Mouse (Mus musculus): Measurements from ENCODE around the gene Lrrd1.
A peak's percentile ranks its signal among the peaks of the same experiment; 100 is the strongest.
"Not testable (repeated sequence)": the region's sequence is repeated elsewhere in the genome, so short reads cannot be mapped to it uniquely, and the experiment has no call there.

Lrrd1 gene

DNA sequence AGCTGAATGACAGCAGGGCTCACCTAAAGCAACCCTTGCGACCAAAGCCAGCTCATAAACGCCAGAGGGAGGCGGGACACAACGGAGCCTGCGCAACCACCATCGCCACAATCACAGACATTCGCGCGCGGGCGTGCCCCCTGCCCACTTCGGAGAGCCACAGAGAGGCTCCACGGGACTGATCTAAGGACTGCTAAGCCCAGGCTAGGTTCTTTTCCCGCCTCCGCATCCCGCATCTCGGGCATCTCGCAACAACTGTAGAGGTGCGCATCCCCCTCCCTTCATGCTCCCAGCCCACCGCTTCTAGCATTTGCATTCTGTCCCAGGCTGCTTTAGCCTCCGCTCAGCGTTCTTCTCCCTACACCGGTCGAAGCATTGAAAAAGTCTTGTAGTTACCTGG is at the start of gene Lrrd1:
TSS of gene Lrrd1 (plus strand) at position 148 of the 400 bp plus-strand sequence.
- DNase-seq (ENCODE audit: low read depth, low spot score), result no peak

DNA sequence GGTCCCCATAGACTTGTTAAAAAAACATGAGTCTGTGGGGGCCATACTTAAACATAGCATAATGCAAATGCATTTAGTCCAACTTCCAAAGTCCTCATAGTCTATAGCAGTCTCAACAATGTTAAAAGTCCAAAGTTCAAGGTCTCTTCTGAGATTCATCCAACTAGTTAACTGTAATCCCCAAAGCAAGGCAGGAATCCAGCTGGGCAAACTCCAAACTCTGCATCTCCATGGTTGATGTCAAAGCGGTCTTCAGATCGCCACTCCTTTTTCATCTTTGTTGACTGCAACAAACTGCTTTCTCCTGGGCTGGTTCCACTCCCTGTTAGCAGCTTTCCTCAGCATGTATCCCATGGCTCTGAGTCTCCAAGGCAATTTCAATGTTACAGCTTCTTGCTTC is 47.9 kb upstream of the Lrrd1 start:
- not testable (repeated sequence) for DNase-seq (ENCODE audit: low read depth, low spot score)

DNA sequence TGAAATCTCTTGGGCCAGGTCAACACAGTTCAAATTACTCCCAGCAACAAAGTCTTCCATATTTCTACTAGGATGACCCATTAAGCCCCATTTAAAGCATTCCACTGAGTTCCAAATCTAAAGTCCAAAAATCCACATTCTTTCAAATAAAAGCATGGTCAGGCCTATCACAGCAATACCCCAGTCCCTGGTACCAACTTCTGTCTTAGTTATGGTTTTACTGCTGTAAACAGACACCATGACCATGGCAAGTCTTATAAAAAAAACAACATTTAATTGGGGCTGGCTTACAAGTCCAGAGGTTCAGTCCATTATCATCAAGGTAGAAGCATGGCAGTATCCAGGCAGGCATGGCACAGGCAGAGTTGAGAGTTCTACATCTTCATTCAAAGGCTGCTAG is 46.3 kb upstream of the Lrrd1 start:
- not testable (repeated sequence) for DNase-seq (ENCODE audit: low read depth, low spot score)

DNA sequence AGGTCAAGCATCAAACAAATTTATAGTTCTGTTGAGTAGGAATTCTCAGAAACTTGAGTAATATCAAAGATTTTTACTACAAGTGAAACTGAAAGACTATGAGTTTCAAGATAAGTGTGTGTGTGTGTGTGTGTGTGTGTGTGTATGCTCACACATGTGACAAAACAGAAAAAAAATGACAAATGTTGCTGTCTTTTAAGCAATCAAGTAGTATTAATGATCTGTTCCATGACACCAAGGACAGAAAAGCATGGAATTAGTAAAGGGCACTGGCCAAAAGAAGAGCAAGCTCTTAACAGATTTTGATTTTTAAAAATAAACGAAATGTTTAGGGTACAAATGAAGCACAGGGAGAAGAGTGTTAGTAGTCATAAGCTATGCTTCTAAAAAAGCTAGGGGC is 44.9 kb upstream of the Lrrd1 start:
- no peak for DNase-seq (ENCODE audit: low read depth, low spot score)

DNA sequence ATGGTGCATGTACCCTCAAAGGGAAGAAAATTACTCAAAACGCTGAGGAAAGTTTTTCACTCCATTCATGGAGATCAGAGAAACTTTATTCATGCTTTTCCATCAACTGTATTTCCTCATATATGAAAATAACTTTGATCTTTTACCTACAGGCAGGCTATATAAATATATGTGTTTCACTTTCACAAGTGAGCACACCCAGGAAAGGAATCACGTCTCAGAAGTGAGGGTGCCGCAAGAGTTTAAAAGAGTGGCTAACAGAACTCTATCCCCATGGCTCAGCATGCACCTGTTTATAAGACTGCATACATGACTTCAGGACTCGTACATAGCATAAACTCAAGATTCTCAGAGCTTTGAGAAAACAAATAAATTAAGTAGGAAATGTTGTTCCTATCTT is 44.1 kb upstream of the Lrrd1 start:
- DNase-seq (ENCODE audit: low read depth, low spot score), result no peak

DNA sequence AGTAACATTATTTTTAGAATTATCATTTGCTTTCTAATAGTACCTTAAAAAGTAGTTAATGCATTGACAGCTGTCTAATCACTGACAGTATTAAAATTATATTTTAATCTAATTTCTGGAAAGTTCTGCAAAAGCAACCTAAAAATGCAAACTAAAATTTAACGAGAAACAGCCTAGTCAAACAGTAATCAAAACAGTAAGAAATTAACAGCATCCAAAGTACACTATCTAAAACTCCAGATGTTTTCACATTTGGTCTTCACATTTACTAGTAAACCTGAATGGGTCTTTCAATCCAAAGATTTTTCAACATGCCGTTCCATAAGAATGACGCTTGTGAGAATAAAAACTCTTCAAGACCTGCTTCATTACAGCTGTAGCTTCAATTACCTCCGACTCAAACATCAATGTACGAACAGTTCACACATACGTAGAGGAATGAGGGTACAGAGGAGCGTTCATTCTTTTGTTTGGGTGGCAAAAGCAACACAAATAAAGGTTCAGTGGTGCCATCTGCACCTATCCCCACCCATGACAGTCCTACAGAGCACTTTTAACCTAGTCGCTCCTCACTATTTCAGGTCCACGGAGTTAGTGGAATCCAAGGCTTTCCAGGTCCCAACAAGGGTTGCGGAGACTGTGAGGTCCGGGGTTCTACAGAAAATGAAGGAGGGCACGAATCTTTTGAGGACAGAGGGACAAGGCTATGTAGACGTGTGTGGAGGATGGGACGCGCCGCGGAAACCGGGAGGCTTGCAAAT is 43.1 kb upstream of the Lrrd1 start:
- peak; percentile 10 for DNase-seq (ENCODE audit: low read depth, low spot score)

DNA sequence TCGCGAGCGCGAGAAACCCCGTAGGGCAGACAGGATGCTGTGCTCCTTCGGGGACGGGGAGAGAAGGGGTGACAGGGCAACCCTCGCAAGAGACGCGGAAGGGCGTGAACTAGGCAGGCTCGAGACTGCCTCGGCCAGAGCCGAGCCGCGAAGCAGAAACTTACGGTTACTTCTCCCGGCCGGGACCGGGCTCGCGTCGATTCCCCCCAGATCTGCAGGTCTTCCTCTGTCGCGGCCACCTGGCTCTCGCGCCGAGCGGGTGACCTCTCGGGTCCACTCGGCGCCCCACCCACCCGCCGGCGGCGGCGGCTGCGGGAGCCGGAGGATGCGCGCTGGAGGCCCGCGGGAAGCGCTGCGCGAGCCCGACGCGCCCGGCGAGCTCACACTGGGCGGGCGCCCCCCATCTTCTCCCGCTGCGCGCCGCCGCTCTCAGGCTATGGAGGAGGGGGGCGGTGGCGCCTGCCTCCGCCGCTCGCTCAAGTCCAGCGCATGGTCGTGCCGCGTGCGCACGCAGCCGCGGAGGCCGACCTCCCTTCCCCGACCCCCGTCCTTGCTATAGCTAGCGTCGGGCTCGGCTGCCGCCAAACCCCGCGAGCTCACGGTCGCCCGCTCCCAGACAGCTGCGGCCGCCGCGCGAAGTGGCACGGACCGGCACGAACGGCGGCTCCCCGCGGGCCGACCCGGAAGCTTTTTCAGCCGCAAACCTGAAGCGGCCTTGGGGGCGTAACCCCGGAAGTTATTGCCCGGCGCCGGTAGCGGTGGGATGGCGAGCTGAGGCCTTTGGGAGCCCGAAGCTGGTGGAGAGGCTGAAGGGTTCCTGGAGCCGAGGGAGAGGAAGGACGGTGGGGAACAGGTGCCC is 42.3 kb upstream of the Lrrd1 start, which contains the start of the genes Ankib1 and Krit1:
TSS of gene Ankib1 (minus strand) at position 493 of the 859 bp plus-strand sequence.
TSS of gene Krit1 (plus strand) at position 752 of the 859 bp plus-strand sequence.
- DNase-seq (ENCODE audit: low read depth, low spot score), result peak; percentile 79

DNA sequence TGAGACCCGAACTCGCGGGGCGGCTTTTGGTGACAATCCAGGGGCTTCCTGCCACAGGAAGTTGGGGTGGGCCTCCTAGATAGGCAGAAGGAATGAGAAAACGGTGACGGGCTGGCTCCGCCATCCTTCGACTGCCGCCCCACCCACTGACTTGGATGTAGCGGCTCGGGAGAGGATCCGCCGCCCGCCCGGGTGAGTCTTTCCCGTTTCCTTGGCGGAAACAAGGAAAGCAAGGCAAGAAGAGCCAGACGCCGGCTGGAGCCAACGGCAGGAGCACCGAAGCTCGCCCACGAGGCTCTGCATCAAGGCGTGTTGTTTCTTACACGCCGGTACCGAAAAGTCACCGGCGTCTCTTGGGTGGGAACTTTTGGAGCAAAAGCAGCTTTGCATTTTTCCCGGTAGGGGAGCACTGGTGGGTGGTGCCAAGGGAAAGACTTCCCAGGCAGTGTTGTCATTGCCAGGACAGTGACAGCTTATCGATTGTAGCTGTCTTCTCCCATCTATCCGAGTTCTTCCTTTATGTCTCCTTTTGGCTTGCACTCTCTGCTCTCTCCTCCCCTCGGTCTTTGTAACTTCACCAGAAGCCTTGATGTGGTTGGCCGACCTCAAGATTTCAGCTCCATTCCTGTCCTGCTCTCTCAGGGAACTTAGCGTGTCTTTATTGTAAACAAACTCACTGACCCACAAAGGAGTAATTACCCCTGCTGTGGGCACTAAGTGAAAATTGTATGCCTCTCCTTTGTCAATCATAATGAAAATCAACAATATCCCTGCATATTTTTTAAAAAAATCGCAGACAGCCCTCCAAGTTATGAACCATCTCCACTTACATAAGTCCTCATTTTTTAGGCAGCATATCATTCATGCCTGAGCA is 41.4 kb upstream of the Lrrd1 start:
- no peak for DNase-seq (ENCODE audit: low read depth, low spot score)

DNA sequence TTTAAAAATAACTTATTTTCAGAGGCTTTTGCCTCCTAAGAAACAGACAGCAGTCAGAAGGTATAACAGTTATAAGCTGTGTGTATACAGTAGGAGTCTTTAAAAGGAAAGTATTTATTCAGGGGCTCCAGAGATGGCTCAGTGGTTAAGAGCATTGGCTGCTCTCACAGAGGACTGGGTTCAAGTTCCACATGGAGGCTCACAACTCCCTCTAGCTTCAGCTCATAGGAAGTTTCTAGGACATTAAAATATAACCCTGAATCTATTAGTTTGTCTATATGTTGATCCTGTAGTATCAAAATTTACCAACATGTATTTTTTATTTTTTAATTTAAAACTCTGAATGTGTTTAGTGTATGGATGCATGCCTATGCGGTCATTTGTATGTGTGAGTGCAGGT is 36.5 kb upstream of the Lrrd1 start:
- no peak for DNase-seq (ENCODE audit: low read depth, low spot score)

DNA sequence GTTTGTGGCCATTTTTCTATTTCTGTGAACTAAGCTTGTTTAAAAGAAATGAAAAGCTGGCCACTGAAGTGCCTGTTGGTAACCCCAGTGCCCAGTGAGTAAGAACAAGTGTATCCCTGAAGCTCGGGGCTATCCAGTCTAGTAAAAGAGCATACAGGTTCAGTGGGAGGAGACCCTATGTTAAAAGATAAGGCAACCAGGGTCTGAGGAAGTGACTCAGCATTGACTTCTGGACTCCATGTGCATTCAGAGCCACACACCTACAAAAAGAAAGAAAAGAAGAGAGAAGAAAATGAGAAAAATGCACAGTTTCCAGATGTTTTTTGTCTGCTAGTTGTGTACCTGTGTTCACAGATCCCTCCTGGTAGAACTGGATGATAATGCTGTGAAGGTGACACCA is 10.9 kb upstream of the Lrrd1 start:
- no peak for DNase-seq (ENCODE audit: low read depth, low spot score)

DNA sequence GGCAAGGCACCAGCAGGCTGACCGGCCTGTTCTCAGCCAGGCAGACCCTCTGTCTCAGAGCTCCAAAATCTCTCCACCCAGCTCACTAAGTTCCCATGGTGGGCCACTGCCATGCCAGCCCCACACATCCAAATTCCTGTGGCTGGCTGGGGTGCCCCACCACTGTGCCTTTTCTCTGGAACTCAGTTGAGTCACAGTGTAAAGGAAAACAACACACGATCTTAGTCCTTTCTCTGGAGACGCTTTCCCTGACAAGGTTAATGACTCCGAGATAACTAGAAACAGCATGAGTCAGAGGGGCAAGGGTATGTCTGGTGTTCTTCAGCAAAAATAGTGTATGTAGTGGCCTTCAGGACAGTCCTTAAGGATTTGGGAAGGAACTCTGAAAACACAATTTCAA is 25.2 kb downstream of the Lrrd1 start:
- DNase-seq (ENCODE audit: low read depth, low spot score), result no peak

DNA sequence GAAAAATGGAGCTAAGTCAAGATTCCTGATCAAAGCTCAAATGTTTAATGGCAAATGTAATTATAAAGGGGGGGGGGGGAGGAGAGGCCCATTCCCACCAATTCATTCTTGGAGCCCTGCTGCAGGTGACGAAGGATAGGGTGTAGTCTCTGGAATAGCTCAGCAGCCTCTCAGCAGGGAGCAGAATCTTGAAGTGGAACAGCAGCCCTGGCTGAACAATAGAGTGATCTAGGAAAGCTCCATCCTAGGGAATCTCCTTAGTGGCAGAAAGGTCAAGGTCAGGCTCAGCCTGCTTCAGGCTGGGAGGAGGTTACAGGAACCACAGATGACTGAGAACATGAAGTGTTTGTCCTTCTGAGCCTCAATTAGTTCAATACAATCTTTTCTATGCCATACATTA is 27.4 kb downstream of the Lrrd1 start:
- no peak for DNase-seq (ENCODE audit: low read depth, low spot score)

DNA sequence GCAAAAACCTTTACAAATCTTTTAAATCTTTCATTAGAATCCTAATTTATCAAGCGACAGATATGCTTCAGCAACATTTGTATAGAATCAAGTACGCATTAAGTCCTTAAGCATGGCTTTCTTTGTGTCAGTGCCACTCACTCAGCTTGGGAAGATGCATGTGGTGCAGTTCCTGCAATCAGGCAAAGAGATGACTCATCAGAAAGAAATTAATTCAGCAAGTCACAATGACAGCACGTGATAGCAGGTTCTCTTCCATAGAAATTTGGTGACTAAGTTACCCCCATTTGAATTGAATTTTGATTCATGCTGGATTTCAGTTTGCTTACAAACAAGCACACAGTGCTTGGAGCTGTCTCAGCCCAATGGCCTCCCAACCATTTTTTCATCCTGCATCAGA is 28.5 kb downstream of the Lrrd1 start:
- no peak for DNase-seq (ENCODE audit: low read depth, low spot score)

DNA sequence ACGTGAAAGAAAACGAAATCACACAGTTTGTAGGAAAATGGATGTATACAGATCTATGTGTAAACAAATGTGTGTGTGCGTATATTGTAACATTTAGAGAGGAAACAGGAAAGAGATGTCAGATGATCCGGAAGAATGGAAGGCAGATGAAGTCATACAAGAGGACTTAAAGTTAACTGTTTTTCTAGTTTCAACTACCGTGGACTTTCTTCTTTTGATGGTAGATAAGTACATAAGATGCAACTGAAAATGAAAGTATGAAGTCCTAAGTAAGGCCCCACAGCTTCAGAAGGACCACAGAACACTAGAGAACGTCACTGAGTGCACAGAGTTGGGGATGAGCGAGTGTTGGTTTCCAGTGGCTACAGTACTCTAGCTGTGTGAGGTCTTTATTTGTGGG is 41.9 kb downstream of the Lrrd1 start:
- DNase-seq (ENCODE audit: low read depth, low spot score), result not testable (repeated sequence)

DNA sequence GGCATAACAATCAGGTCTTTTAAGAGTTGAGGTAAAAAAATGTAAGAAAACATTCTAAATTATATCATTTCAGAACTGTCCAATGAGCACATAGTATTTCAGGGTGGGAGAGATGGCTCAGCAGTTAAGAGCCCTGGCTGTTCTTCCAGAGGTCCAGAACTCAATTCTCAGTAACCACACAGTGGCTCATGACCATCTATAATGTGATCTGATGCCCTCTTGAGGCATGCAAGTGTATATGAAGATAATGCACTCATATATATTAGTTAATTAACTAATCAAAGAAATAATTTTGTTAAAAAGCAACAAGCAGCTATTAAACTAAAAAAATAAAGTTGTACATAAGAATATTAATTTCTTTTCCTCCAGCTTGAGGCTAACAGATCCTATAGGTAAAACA is 44.2 kb downstream of the Lrrd1 start:
- DNase-seq (ENCODE audit: low read depth, low spot score), result no peak

DNA sequence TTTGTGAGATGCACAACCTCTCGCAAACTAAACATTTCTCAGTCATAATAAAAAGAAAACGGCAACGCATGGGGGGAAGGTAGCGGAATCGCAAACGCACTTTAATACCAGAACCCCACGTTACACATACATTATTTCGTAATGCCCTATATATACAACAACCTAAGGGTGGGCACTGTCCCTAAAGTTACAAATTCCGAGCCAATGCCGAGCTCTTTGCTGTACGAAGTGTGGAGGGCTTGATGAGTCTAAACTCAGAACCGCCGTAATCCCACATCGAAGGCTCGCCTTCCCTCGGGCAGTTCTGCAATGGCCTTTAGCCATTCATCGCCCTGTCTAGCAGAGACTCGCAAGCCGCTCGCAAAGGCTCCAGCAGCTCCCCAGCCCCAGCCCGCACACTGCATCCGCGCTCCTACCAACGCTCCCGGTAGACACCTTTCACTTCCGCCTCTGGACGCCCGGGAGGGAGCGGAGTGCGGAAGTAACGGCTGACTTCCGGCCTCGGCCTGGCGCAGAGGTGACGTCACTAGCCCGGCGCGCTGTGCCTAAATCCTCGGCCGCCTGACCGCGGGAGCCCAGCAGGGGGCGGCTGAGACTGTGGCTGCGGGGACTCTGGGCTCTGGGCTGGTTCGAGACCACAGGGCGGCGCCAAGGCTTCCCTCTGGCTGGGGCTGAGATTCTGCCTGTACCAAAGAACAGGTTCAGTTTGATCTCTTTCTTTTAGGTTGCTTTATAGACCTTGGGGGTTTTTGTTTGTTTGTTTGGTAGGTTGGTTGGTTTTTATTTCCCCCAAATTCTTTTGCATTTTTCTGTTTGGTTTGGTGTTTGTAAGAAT is 48.7 kb downstream of the Lrrd1 start, which contains the start of gene Mterf1a:
TSS of gene Mterf1a (minus strand) at position 475 of the 835 bp plus-strand sequence.
- DNase-seq (ENCODE audit: low read depth, low spot score), result peak; percentile 6

DNA sequence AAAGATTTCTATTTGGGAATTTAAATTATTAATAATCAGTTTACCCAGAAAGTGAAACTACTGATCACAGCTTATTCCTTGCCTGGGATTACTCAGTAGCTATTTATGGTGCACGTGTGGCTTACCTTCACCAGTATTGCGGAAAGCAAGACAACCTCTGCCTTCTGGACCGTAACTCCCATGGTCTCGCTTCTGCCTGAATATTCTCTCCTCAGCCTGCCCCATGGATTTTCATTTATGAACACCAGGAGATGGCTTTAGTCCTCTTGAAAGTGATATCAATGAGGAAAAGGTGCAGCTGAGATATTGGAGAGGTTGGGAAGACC is 49.3 kb downstream of the Lrrd1 start:
- DNase-seq (ENCODE audit: low read depth, low spot score), result not testable (repeated sequence)

DNA sequence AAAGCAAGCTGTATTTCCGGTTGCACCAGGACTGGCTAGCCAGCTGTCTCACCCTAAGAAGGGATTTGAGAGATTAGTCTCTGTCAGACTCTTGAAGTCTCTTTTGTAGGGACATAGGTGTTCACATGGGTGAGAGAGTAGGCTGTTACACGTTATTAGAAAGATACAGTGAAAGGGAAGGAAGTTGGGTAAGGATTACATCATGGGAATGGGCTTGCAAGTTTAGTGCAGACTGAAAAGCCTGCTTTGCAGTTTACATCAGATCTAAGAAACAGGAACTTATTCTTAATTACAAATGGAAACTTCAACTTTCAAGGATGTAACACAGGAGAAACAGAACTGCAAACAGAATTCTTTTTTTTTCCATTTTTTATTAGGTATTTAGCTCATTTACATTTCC is 60.5 kb downstream of the Lrrd1 start:
- no peak for DNase-seq (ENCODE audit: low read depth, low spot score)
